Mouse (Mus musculus): ENCODE data around the gene Atp2b1. TPM values are rescaled to one million over a fixed set of nuclear protein-coding genes. Genes with fewer than 3 reads are reported as not detected.
"Not testable (repeated sequence)": the region's sequence is repeated elsewhere in the genome, so short reads cannot be mapped to it uniquely, and the experiment has no call there.

Gene Atp2b1
- polyA plus RNA-seq, 1 experiment from 2014 or later, result 127 TPM

GRCm38 (mm10) chr10:98972359-98972758 is 58.2 kb downstream of the Atp2b1 start:
- peaks cover 8% of the 10 kb centered on the region for H3K36me3 ChIP-seq
- ATAC-seq (ENCODE audit: insufficient number of reproducible peaks, insufficient read depth, low FRiP score, low TSS enrichment, low read depth), result no peak
- no peaks in the 10 kb centered on the region for H3K27me3 ChIP-seq
- no peak overlapping the region for H3K27ac ChIP-seq
- no peak overlapping the region for H3K9ac ChIP-seq
- no peaks in the 10 kb centered on the region for H3K9me3 ChIP-seq
- peak overlapping the region; percentile 32; the same call in 1 of the 2 replicates for H3K4me2 ChIP-seq
- WGBS, result 66% methylated on average over 2 of the region's 2 CpGs
- H3K4me3 ChIP-seq, result no peak overlapping the region
- H3K4me1 ChIP-seq, result peaks cover 27% of the 10 kb centered on the region

- Histone ChIP-seq H3K4me1 (peaks cover 27% of the 10 kb centered on the region), H3K27ac (no peak overlapping the region), H3K4me2 (peak overlapping the region; percentile 32), H3K36me3 (peaks cover 8% of the 10 kb centered on the region), H3K9me3 (no peaks in the 10 kb centered on the region), H3K27me3 (no peaks in the 10 kb centered on the region), H3K9ac (no peak overlapping the region), H3K4me3 (no peak overlapping the region)
- 49% methylated on average over 18 of the region's 18 CpGs for WGBS
- no peak for ATAC-seq (ENCODE audit: insufficient number of reproducible peaks, insufficient read depth, low FRiP score, low TSS enrichment, low read depth)
Observed at GRCm38 (mm10) chr10:98972912-98973605, 58.9 kb downstream of the Atp2b1 start.

GRCm38 (mm10) chr10:98974645-98975044 is 60.4 kb downstream of the Atp2b1 start:
- no peak overlapping the region for H3K9ac ChIP-seq
- WGBS, result 88% methylated on average over 3 of the region's 3 CpGs
- no peak overlapping the region for H3K4me2 ChIP-seq
- H3K36me3 ChIP-seq, result no peaks in the 10 kb centered on the region
- no peak for ATAC-seq (ENCODE audit: insufficient number of reproducible peaks, insufficient read depth, low FRiP score, low TSS enrichment, low read depth)
- H3K27me3 ChIP-seq, result no peaks in the 10 kb centered on the region
- no peak overlapping the region for H3K27ac ChIP-seq
- peaks cover 27% of the 10 kb centered on the region for H3K4me1 ChIP-seq
- no peaks in the 10 kb centered on the region for H3K9me3 ChIP-seq
- no peak overlapping the region for H3K4me3 ChIP-seq

GRCm38 (mm10) chr10:98975611-98976010 is 61.4 kb downstream of the Atp2b1 start:
- no peaks in the 10 kb centered on the region; the same call in 1 of the 2 replicates for H3K36me3 ChIP-seq
- H3K9ac ChIP-seq, result no peak overlapping the region
- WGBS, result 80% methylated on average over 6 of the region's 6 CpGs
- no peak overlapping the region for H3K27ac ChIP-seq
- H3K27me3 ChIP-seq, result no peaks in the 10 kb centered on the region
- no peak for ATAC-seq (ENCODE audit: insufficient number of reproducible peaks, insufficient read depth, low FRiP score, low TSS enrichment, low read depth)
- no peak overlapping the region for H3K4me2 ChIP-seq
- no peaks in the 10 kb centered on the region for H3K9me3 ChIP-seq
- peaks cover 27% of the 10 kb centered on the region for H3K4me1 ChIP-seq
- no peak overlapping the region for H3K4me3 ChIP-seq

GRCm38 (mm10) chr10:98976877-98977494 is 62.8 kb downstream of the Atp2b1 start:
- ATAC-seq (ENCODE audit: insufficient number of reproducible peaks, insufficient read depth, low FRiP score, low TSS enrichment, low read depth), result no peak
- 63% methylated on average over 6 of the region's 6 CpGs for WGBS
- no peak overlapping the region for H3K4me2 ChIP-seq

GRCm38 (mm10) chr10:98978766-98979165 is 64.6 kb downstream of the Atp2b1 start:
- H3K36me3 ChIP-seq, result no peaks in the 10 kb centered on the region; the same call in 1 of the 2 replicates
- H3K9me3 ChIP-seq, result no peaks in the 10 kb centered on the region
- H3K4me1 ChIP-seq, result peaks cover 13% of the 10 kb centered on the region
- WGBS, result 79% methylated on average over 6 of the region's 6 CpGs
- no peak overlapping the region for H3K27ac ChIP-seq
- H3K4me3 ChIP-seq, result no peak overlapping the region
- H3K27me3 ChIP-seq, result no peaks in the 10 kb centered on the region
- ATAC-seq (ENCODE audit: insufficient number of reproducible peaks, insufficient read depth, low FRiP score, low TSS enrichment, low read depth), result no peak
- no peak overlapping the region for H3K9ac ChIP-seq
- H3K4me2 ChIP-seq, result no peak overlapping the region

More at GRCm38 (mm10) chr10:98976877-98977494, 62.8 kb downstream of the Atp2b1 start:
- no peaks in the 10 kb centered on the region for H3K9me3 ChIP-seq
- H3K4me3 ChIP-seq, result no peak overlapping the region
- no peaks in the 10 kb centered on the region; the same call in 1 of the 2 replicates for H3K36me3 ChIP-seq
- H3K27ac ChIP-seq, result no peak overlapping the region
- H3K9ac ChIP-seq, result no peak overlapping the region
- H3K27me3 ChIP-seq, result no peaks in the 10 kb centered on the region
- peaks cover 26% of the 10 kb centered on the region for H3K4me1 ChIP-seq

- H3K36me3 ChIP-seq, result no peaks in the 10 kb centered on the region; the same call in 1 of the 2 replicates
- H3K27me3 ChIP-seq, result no peaks in the 10 kb centered on the region
- no peak for ATAC-seq (ENCODE audit: insufficient number of reproducible peaks, insufficient read depth, low FRiP score, low TSS enrichment, low read depth)
- H3K4me3 ChIP-seq, result no peak overlapping the region
- peaks cover 13% of the 10 kb centered on the region for H3K4me1 ChIP-seq
- no peak overlapping the region for H3K4me2 ChIP-seq
- H3K9me3 ChIP-seq, result no peaks in the 10 kb centered on the region
- H3K27ac ChIP-seq, result no peak overlapping the region
- 86% methylated on average over 7 of the region's 7 CpGs for WGBS
- H3K9ac ChIP-seq, result no peak overlapping the region
Observed at GRCm38 (mm10) chr10:98979296-98979695, 65.1 kb downstream of the Atp2b1 start.

GRCm38 (mm10) chr10:98979951-98980350 is 65.7 kb downstream of the Atp2b1 start:
- no peak for ATAC-seq (ENCODE audit: insufficient number of reproducible peaks, insufficient read depth, low FRiP score, low TSS enrichment, low read depth)
- H3K4me2 ChIP-seq, result no peak overlapping the region
- H3K4me1 ChIP-seq, result peaks cover 13% of the 10 kb centered on the region
- H3K27me3 ChIP-seq, result no peaks in the 10 kb centered on the region
- no peak overlapping the region for H3K4me3 ChIP-seq
- H3K36me3 ChIP-seq, result no peaks in the 10 kb centered on the region; the same call in 1 of the 2 replicates
- WGBS, result 79% methylated on average over 8 of the region's 8 CpGs
- no peaks in the 10 kb centered on the region for H3K9me3 ChIP-seq
- no peak overlapping the region for H3K9ac ChIP-seq
- no peak overlapping the region for H3K27ac ChIP-seq

GRCm38 (mm10) chr10:98991964-98992363 is 77.8 kb downstream of the Atp2b1 start:
- no peaks in the 10 kb centered on the region for H3K4me1 ChIP-seq
- H3K4me3 ChIP-seq, result no peak overlapping the region
- H3K9ac ChIP-seq, result no peak overlapping the region
- peaks cover 56% of the 10 kb centered on the region for H3K36me3 ChIP-seq
- no peak overlapping the region for H3K27ac ChIP-seq
- no peaks in the 10 kb centered on the region for H3K27me3 ChIP-seq
- ATAC-seq (ENCODE audit: insufficient number of reproducible peaks, insufficient read depth, low FRiP score, low TSS enrichment, low read depth), result no peak
- 76% methylated on average over 3 of the region's 3 CpGs for WGBS
- H3K4me2 ChIP-seq, result no peak overlapping the region
- H3K9me3 ChIP-seq, result no peaks in the 10 kb centered on the region

- no peak overlapping the region for H3K4me2 ChIP-seq
- H3K4me3 ChIP-seq, result no peak overlapping the region
- H3K9ac ChIP-seq, result no peak overlapping the region
- H3K4me1 ChIP-seq, result no peaks in the 10 kb centered on the region
- no peak overlapping the region for H3K27ac ChIP-seq
- no peak for ATAC-seq (ENCODE audit: insufficient number of reproducible peaks, insufficient read depth, low FRiP score, low TSS enrichment, low read depth)
- no peaks in the 10 kb centered on the region for H3K9me3 ChIP-seq
- peaks cover 58% of the 10 kb centered on the region for H3K36me3 ChIP-seq
- WGBS, result 89% methylated on average over 8 of the region's 8 CpGs
- no peaks in the 10 kb centered on the region for H3K27me3 ChIP-seq
Observed at GRCm38 (mm10) chr10:98993186-98993585, 79.0 kb downstream of the Atp2b1 start.

- not testable (repeated sequence) for H3K27me3 ChIP-seq; H3K4me3 ChIP-seq; H3K27ac ChIP-seq; H3K9me3 ChIP-seq; H3K4me1 ChIP-seq; H3K9ac ChIP-seq; H3K4me2 ChIP-seq; ATAC-seq (ENCODE audit: insufficient number of reproducible peaks, insufficient read depth, low FRiP score, low TSS enrichment, low read depth)
- 88% methylated on average over 6 of the region's 6 CpGs for WGBS
- H3K36me3 ChIP-seq, result peaks cover 61% of the 10 kb centered on the region
Observed at GRCm38 (mm10) chr10:98995016-98995747, 81.0 kb downstream of the Atp2b1 start.
